Mouse (Mus musculus) heart, postnatal 0 days (tissue): ENCODE measurements around the gene Gfod1.

Experiments
- CTCF ChIP-seq: IDR thresholded peaks from 2 replicates; pipeline ENCODE4 v1.5.1; 2016; ENCODE audit warnings: antibody characterized with exemption, control low read depth, low read depth
- EP300 ChIP-seq: IDR thresholded peaks from 2 replicates; pipeline ENCODE4 v1.6.1; 2016; ENCODE audit warnings: antibody characterized with exemption, low read depth

DNA sequence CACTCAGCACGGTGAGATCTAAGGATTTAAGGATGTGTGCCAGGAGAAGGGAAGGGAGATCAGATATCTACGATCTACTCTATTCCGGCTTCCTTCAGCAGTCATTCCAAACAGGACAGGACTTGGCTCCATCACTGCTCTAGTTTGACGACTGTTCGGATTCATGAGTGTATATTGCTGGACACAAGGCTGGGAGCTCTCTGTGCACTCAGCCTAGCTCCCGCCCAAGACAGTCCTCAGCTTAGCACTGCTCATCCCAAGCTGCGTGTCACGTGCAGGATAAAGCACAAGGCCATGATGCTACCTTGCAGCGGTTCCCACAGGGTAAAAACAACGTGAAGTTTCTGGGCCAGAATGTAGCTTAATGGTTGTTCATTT is 33.8 kb downstream of the Gfod1 start:
- no peak for TF ChIP-seq CTCF
- no peak for TF ChIP-seq EP300
